Mouse (Mus musculus): ENCODE measurements at regions not wholly inside any gene's neighbourhood (a gene's known extent, or its start where the extent isn't known, plus 50 kb on each side); places are given as distances from the start of the nearest gene placed in this dataset.
A peak's percentile ranks its signal among the peaks of the same experiment; 100 is the strongest.

DNA sequence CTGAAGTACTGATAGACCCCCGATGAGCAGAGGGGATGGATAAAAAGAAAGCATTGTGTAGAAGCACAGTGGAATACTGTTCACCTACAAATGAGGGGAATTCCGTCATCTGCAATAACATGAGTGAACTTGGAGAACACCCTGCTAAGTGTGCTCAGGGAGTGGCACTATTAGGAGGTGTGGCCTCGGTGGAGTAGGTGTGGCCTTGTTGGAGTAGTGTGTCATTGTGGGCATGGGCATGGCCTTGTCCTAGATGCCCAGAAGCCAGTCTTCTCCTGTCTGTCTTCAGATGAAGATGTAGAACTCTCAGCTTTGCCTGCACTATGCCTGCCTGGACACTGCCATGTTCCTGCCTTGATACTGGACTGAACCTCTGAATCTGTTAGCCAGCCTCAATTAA, 86.2 kb upstream of the Kl start:
- Histone ChIP-seq H3K27ac (replicated peaks; ENCODE audit: low read depth, low read length) (no peak overlapping the region), H3K9me3 (replicated peaks; ENCODE audit: control insufficient read depth, low read length) (no peaks in the 10 kb centered on the region), H3K4me3 (ENCODE audit: low read depth, low read length) (no peak overlapping the region), H3K27me3 (ENCODE audit: control insufficient read depth, insufficient read depth, low read length) (no peaks in the 10 kb centered on the region), H3K4me1 (ENCODE audit: control insufficient read depth, insufficient read depth, low read length) (no peaks in the 10 kb centered on the region), H3K36me3 (replicated peaks; ENCODE audit: control insufficient read depth, insufficient read depth, low read depth, low read length) (no peaks in the 10 kb centered on the region), H3K9ac (replicated peaks; ENCODE audit: low read length) (no peak overlapping the region), H3K4me2 (ENCODE audit: low read depth, low read length) (no peak overlapping the region)
- no peak for DNase-seq (ENCODE audit: low spot score)
- no peak for ATAC-seq (replicated peaks; ENCODE audit: insufficient number of reproducible peaks, low FRiP score, low TSS enrichment, low read depth)
- WGBS, result 79% methylated on average over 3 of the region's 3 CpGs

DNA sequence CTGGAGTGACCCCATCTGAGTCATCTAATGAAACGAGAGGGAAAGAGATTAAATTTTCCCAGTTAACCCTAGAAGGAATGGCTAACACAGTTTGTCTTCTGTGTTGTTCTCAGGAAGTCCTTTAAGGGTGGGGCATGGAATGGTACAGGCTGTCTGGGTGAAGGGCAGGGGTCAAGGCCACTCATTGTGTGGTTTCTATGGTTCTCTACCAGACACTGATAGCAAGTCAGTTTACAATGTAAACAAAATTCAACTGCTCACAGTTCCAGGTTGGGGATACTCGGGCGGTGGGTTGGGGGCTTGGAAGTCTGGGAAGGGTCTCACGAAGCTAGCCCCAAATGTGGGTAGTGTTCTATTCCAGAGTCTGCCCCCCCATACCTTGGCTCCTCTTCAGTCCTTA, 82.5 kb upstream of the Kl start:
- Histone ChIP-seq H3K9ac (replicated peaks; ENCODE audit: low read length) (no peak overlapping the region), H3K36me3 (replicated peaks; ENCODE audit: control insufficient read depth, insufficient read depth, low read depth, low read length) (no peaks in the 10 kb centered on the region), H3K4me3 (ENCODE audit: low read depth, low read length) (no peak overlapping the region), H3K27ac (replicated peaks; ENCODE audit: low read depth, low read length) (no peak overlapping the region), H3K4me1 (ENCODE audit: control insufficient read depth, insufficient read depth, low read length) (no peaks in the 10 kb centered on the region), H3K27me3 (ENCODE audit: control insufficient read depth, insufficient read depth, low read length) (no peaks in the 10 kb centered on the region), H3K9me3 (replicated peaks; ENCODE audit: control insufficient read depth, low read length) (no peaks in the 10 kb centered on the region), H3K4me2 (ENCODE audit: low read depth, low read length) (no peak overlapping the region)
- ATAC-seq (replicated peaks; ENCODE audit: insufficient number of reproducible peaks, low FRiP score, low TSS enrichment, low read depth), result no peak
- DNase-seq (ENCODE audit: low spot score), result no peak
- WGBS, result 76% methylated on average over 4 of the region's 4 CpGs

DNA sequence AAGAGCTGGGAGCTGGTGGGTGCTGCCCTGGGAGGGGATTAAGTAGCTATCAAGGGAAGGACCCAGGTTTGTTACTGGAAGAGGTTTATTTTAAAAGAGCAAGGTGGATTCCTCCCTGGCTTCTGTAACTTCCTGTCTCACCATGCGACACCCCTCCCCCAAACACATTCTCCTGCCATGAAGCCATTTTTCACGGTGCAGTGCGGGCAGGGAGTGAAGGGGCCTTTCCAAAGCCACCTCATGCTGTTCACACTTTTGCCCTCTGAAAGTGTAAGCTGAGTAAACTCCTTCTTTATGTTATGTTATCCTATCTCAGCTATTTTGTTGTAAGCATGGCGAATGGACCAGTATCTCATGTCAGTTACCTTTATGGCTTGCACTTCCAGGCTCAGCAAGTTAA, 73.6 kb upstream of the Kl start:
- no peak for DNase-seq (ENCODE audit: low spot score)
- no peak for ATAC-seq (replicated peaks; ENCODE audit: insufficient number of reproducible peaks, low FRiP score, low TSS enrichment, low read depth)
- 69% methylated on average over 4 of the region's 4 CpGs for WGBS

GRCm38 (mm10) chr5:150883676-150884075, 68.7 kb upstream of the Kl start:
- Histone ChIP-seq H3K4me3 (ENCODE audit: low read depth, low read length) (no peak overlapping the region), H3K9ac (replicated peaks; ENCODE audit: low read length) (no peak overlapping the region), H3K9me3 (replicated peaks; ENCODE audit: control insufficient read depth, low read length) (no peaks in the 10 kb centered on the region), H3K4me1 (ENCODE audit: control insufficient read depth, insufficient read depth, low read length) (no peaks in the 10 kb centered on the region), H3K4me2 (ENCODE audit: low read depth, low read length) (no peak overlapping the region), H3K27ac (replicated peaks; ENCODE audit: low read depth, low read length) (no peak overlapping the region), H3K27me3 (ENCODE audit: control insufficient read depth, insufficient read depth, low read length) (no peaks in the 10 kb centered on the region), H3K36me3 (replicated peaks; ENCODE audit: control insufficient read depth, insufficient read depth, low read depth, low read length) (no peaks in the 10 kb centered on the region)
- ATAC-seq (replicated peaks; ENCODE audit: insufficient number of reproducible peaks, low FRiP score, low TSS enrichment, low read depth) (no peak), DNase-seq (ENCODE audit: low spot score) (no peak)
- WGBS, result 91% methylated on average over 2 of the region's 2 CpGs

More for the DNA sequence above, 73.6 kb upstream of the Kl start:
- no peak overlapping the region for H3K27ac ChIP-seq (replicated peaks; ENCODE audit: low read depth, low read length)
- H3K4me3 ChIP-seq (ENCODE audit: low read depth, low read length), result no peak overlapping the region
- H3K27me3 ChIP-seq (ENCODE audit: control insufficient read depth, insufficient read depth, low read length), result no peaks in the 10 kb centered on the region
- H3K4me1 ChIP-seq (ENCODE audit: control insufficient read depth, insufficient read depth, low read length), result no peaks in the 10 kb centered on the region
- no peaks in the 10 kb centered on the region for H3K36me3 ChIP-seq (replicated peaks; ENCODE audit: control insufficient read depth, insufficient read depth, low read depth, low read length)
- H3K9me3 ChIP-seq (replicated peaks; ENCODE audit: control insufficient read depth, low read length), result no peaks in the 10 kb centered on the region; the same call in 1 of the 2 replicates
- H3K4me2 ChIP-seq (ENCODE audit: low read depth, low read length), result no peak overlapping the region
- no peak overlapping the region for H3K9ac ChIP-seq (replicated peaks; ENCODE audit: low read length)

DNA sequence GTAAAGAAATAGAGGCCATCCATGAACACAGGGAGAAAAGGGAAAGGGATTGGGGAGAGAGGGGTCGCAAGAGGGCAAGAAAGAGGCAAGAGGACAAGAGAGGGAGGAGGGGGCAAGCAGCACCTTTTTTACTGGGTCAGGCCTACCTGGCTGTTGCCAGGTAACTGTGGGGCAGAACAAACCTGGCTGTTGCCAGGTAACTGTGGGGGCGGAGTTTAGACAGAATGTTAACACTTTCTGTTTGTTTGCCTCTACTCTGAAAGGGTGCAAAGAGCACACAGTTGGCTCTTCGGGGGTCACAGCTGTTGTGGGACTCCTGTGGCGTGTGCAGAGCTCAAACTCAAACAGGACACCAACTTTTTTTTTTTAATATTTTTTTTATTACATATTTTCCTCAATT, 62.3 kb upstream of the Kl start:
- no peak for DNase-seq (ENCODE audit: low spot score)
- no peak overlapping the region for H3K4me2 ChIP-seq (ENCODE audit: low read depth, low read length)
- no peaks in the 10 kb centered on the region for H3K36me3 ChIP-seq (replicated peaks; ENCODE audit: control insufficient read depth, insufficient read depth, low read depth, low read length)
- no peaks in the 10 kb centered on the region for H3K9me3 ChIP-seq (replicated peaks; ENCODE audit: control insufficient read depth, low read length)
- no peaks in the 10 kb centered on the region; the same call in 1 of the 2 replicates for H3K4me1 ChIP-seq (ENCODE audit: control insufficient read depth, insufficient read depth, low read length)
- H3K27me3 ChIP-seq (ENCODE audit: control insufficient read depth, insufficient read depth, low read length), result no peaks in the 10 kb centered on the region
- no peak overlapping the region for H3K27ac ChIP-seq (replicated peaks; ENCODE audit: low read depth, low read length)
- 79% methylated on average over 4 of the region's 4 CpGs for WGBS
- H3K9ac ChIP-seq (replicated peaks; ENCODE audit: low read length), result no peak overlapping the region
- H3K4me3 ChIP-seq (ENCODE audit: low read depth, low read length), result no peak overlapping the region
- no peak for ATAC-seq (replicated peaks; ENCODE audit: insufficient number of reproducible peaks, low FRiP score, low TSS enrichment, low read depth)

- ATAC-seq (replicated peaks; ENCODE audit: insufficient number of reproducible peaks, low FRiP score, low TSS enrichment, low read depth) (no peak), DNase-seq (ENCODE audit: low spot score) (no peak)
- H3K4me2 ChIP-seq (ENCODE audit: low read depth, low read length), result no peak overlapping the region
- H3K4me1 ChIP-seq (ENCODE audit: control insufficient read depth, insufficient read depth, low read length), result no peaks in the 10 kb centered on the region; the same call in 1 of the 2 replicates
- H3K9me3 ChIP-seq (replicated peaks; ENCODE audit: control insufficient read depth, low read length), result no peaks in the 10 kb centered on the region
- no peak overlapping the region for H3K27ac ChIP-seq (replicated peaks; ENCODE audit: low read depth, low read length)
- H3K4me3 ChIP-seq (ENCODE audit: low read depth, low read length), result no peak overlapping the region
- no peaks in the 10 kb centered on the region for H3K27me3 ChIP-seq (ENCODE audit: control insufficient read depth, insufficient read depth, low read length)
- no peak overlapping the region for H3K9ac ChIP-seq (replicated peaks; ENCODE audit: low read length)
- H3K36me3 ChIP-seq (replicated peaks; ENCODE audit: control insufficient read depth, insufficient read depth, low read depth, low read length), result no peaks in the 10 kb centered on the region
- 68% methylated on average over 7 of the region's 7 CpGs for WGBS
Measured at GRCm38 (mm10) chr5:150891262-150891940, 61.0 kb upstream of the Kl start.

DNA sequence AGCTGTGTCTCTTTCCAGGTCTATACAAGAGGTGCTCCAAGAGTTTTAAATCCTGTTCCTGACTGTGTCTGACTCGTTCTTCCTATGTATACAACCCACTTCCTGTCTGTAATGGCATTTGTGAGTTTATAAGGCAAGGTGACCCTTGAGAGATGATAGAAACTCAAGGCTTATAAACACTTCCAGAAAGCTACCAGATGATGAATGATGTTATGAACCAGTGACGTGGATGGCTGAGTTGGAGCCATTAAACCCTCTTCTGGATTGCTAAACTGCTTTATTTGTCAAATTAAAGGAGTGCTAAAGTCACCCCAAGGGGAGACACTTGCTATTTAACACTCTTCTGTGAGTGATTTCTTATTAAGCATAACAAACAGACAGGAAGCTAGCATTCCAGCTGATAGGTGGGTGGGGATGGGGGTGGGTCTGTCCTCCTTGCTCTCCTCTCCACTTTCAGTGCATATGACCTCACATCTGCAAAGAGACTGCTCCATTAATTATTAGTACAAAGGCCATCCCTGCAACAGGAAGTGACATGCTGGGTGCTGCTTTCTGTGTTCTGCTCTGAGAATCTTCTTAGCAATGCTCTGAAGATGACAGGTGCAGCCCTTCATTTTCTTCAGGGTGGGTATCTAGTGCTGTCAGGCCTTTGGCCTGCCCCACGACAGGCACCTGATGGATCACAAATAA, 58.2 kb upstream of the Kl start:
- ATAC-seq (replicated peaks; ENCODE audit: insufficient number of reproducible peaks, low FRiP score, low TSS enrichment, low read depth), result 0 out of 2 replicates have a peak, but pooled peaks have one; percentile 14

DNA sequence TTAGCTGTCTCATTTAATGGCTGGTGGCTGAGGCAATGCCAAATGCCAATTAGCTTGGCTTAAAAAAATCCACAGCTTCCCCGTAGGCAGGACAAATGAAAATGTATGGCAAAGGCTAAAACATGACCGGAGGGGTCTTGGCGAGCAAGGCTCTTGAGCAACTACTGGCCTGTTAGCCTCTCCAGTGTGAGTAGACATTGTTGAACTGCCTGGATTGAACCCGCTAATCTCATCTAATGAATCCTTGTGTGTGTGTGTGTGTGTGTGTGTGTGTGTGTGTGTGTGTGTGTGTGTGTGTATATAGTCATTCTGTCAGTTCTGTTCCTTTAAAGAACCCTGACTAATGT, 57.7 kb upstream of the Kl start:
- DNase-seq (ENCODE audit: low spot score) (no peak), ATAC-seq (replicated peaks; ENCODE audit: insufficient number of reproducible peaks, low FRiP score, low TSS enrichment, low read depth) (0 out of 2 replicates have a peak, but pooled peaks have one; percentile 9)
- Histone ChIP-seq H3K9ac (replicated peaks; ENCODE audit: low read length) (no peak overlapping the region), H3K4me2 (ENCODE audit: low read depth, low read length) (no peak overlapping the region), H3K36me3 (replicated peaks; ENCODE audit: control insufficient read depth, insufficient read depth, low read depth, low read length) (no peaks in the 10 kb centered on the region), H3K4me1 (ENCODE audit: control insufficient read depth, insufficient read depth, low read length) (no peaks in the 10 kb centered on the region; the same call in 1 of the 2 replicates), H3K9me3 (replicated peaks; ENCODE audit: control insufficient read depth, low read length) (no peaks in the 10 kb centered on the region), H3K27me3 (ENCODE audit: control insufficient read depth, insufficient read depth, low read length) (no peaks in the 10 kb centered on the region), H3K27ac (replicated peaks; ENCODE audit: low read depth, low read length) (no peak overlapping the region), H3K4me3 (ENCODE audit: low read depth, low read length) (no peak overlapping the region)
- WGBS, result 80% methylated on average over 4 of the region's 4 CpGs

More for the DNA sequence above, 58.2 kb upstream of the Kl start:
- H3K4me3 ChIP-seq (ENCODE audit: low read depth, low read length), result no peak overlapping the region
- H3K27me3 ChIP-seq (ENCODE audit: control insufficient read depth, insufficient read depth, low read length), result no peaks in the 10 kb centered on the region
- H3K9ac ChIP-seq (replicated peaks; ENCODE audit: low read length), result no peak overlapping the region
- 57% methylated on average over 3 of the region's 3 CpGs for WGBS
- DNase-seq (ENCODE audit: low spot score), result no peak
- H3K36me3 ChIP-seq (replicated peaks; ENCODE audit: control insufficient read depth, insufficient read depth, low read depth, low read length), result no peaks in the 10 kb centered on the region
- H3K4me1 ChIP-seq (ENCODE audit: control insufficient read depth, insufficient read depth, low read length), result no peaks in the 10 kb centered on the region; the same call in 1 of the 2 replicates
- no peak overlapping the region for H3K4me2 ChIP-seq (ENCODE audit: low read depth, low read length)
- H3K27ac ChIP-seq (replicated peaks; ENCODE audit: low read depth, low read length), result no peak overlapping the region
- H3K9me3 ChIP-seq (replicated peaks; ENCODE audit: control insufficient read depth, low read length), result no peaks in the 10 kb centered on the region
